17 mouse cellular contexts compared by ENCODE assay signal in genomic region chr2:144143620-144144384, GRCm38 (mm10).
A peak's percentile ranks its signal among the peaks of the same experiment; 100 is the strongest.
DNase-seq lines count a peak whose midpoint lies in the region; ATAC-seq and TF ChIP-seq lines count a peak whose summit lies in the region.
"Had no signal": no experiment of that assay in that cellular context is flagged by ENCODE, and none has a peak within 500 bp of the region (broad histone marks: within the 10 kb centered on the region; RNA-seq: fewer than 3 reads in every experiment).

No protein-coding gene starts in this region.

- TF ChIP-seq EP300 in heart, adult 2 months (IDR thresholded peaks at IDR 0.05; ENCODE audit: insufficient read depth, low read depth, low read length): no peak
- TF ChIP-seq EP300 in lung, postnatal 0 days (IDR thresholded peaks at IDR 0.05): no peak

- H3K27ac ChIP-seq in heart, adult 2 months: peak overlapping the region; percentile 12
- H3K27ac ChIP-seq in lung, postnatal 0 days (ENCODE audit: low read length): no peak overlapping the region
- H3K27ac ChIP-seq: hindbrain, embryonic 10.5 days; layer of hippocampus, adult 2 months; macrophage; midbrain, embryonic 12.5 days had no signal

- no peak for DNase-seq in cerebellum, postnatal 25 days
- DNase-seq in heart, adult 2 months: peak in 1 of 2 experiments; percentile 43
- DNase-seq in heart, adult 8-10 months (ENCODE audit: low spot score): no peak
- peak; percentile 49 for DNase-seq in lung, postnatal 0 days (ENCODE audit: low spot score)
- no peak for DNase-seq in lung, postnatal 36 days
- DNase-seq in thymus, postnatal 10 days (ENCODE audit: low spot score in 2 of 2): no peak
- DNase-seq: forebrain, postnatal 0 days; gastrocnemius, postnatal 10 days; liver; spleen, adult 18-20 months; thymus, postnatal 25 days had no signal

- H3ac ChIP-seq in myocyte (ENCODE audit: control insufficient read depth, insufficient read length): no peak overlapping the region

- intact Hi-C loops in heart, adult 2 months (cut with DNase I): no loop called here

- H3K4me2 ChIP-seq in lung, postnatal 0 days (replicated peaks; ENCODE audit: low read depth, low read length): no peak overlapping the region
- H3K4me2 ChIP-seq in myocyte (ENCODE audit: low read depth): peak overlapping the region; percentile 9
- H3K4me2 ChIP-seq: midbrain, embryonic 12.5 days had no signal

- no peak overlapping the region for H3K9ac ChIP-seq in heart, adult 2 months (ENCODE audit: low read depth, low read length)
- H3K9ac ChIP-seq in lung, postnatal 0 days (replicated peaks; ENCODE audit: low read depth): no peak overlapping the region
- H3K9ac ChIP-seq: forebrain, postnatal 0 days; midbrain, embryonic 12.5 days had no signal

- TF ChIP-seq CTCF in heart, adult 2 months (IDR thresholded peaks at IDR 0.05): no peak
- no peak for TF ChIP-seq CTCF in lung, postnatal 0 days (IDR thresholded peaks at IDR 0.05)

- no peak overlapping the region for H3K4me3 ChIP-seq in heart, adult 2 months
- no peak overlapping the region for H3K4me3 ChIP-seq in lung, postnatal 0 days (ENCODE audit: low read depth, low read length)
- no peak overlapping the region for H3K4me3 ChIP-seq in myocyte
- H3K4me3 ChIP-seq: hindbrain, embryonic 10.5 days; layer of hippocampus, adult 2 months; midbrain, embryonic 12.5 days had no signal

- WGBS in heart, adult 2 months: 61% methylated on average over 9 of the region's 9 CpGs
- 52% methylated on average over 9 of the region's 9 CpGs for WGBS in lung, postnatal 0 days

- no peaks in the 10 kb centered on the region for H3K9me3 ChIP-seq in lung, postnatal 0 days (ENCODE audit: low read length)
- H3K9me3 ChIP-seq: hindbrain, embryonic 10.5 days; midbrain, embryonic 12.5 days had no signal

- H3K79me2 ChIP-seq in heart, adult 2 months (replicated peaks; ENCODE audit: control insufficient read depth, insufficient read depth, low read length): no peaks in the 10 kb centered on the region
- H3K79me2 ChIP-seq in myocyte (ENCODE audit: control insufficient read depth, insufficient read depth): no peaks in the 10 kb centered on the region

- H3K27me3 ChIP-seq in heart, adult 2 months (ENCODE audit: control insufficient read depth, insufficient read depth, low read length): no peaks in the 10 kb centered on the region
- no peaks in the 10 kb centered on the region for H3K27me3 ChIP-seq in lung, postnatal 0 days (replicated peaks; ENCODE audit: insufficient read depth, low read length)
- H3K27me3 ChIP-seq in myocyte (ENCODE audit: control insufficient read depth, insufficient read depth, insufficient read length): no peaks in the 10 kb centered on the region
- H3K27me3 ChIP-seq: midbrain, embryonic 12.5 days had no signal

- H3K4me1 ChIP-seq in heart, adult 2 months (ENCODE audit: control insufficient read depth, insufficient read depth, low read length): no peaks in the 10 kb centered on the region; the same call in 1 of the 2 replicates
- H3K4me1 ChIP-seq in lung, postnatal 0 days (ENCODE audit: insufficient read depth, low read depth, low read length): no peaks in the 10 kb centered on the region

- no peak for TF ChIP-seq POLR2A in heart, adult 2 months (IDR thresholded peaks at IDR 0.05; ENCODE audit: insufficient read depth, low read depth, low read length)
- TF ChIP-seq POLR2A in myocyte (IDR thresholded peaks at IDR 0.05; ENCODE audit: insufficient read length, low read depth): no peak

- H3K36me3 ChIP-seq in heart, adult 2 months (ENCODE audit: control insufficient read depth, insufficient read depth, low read length): no peaks in the 10 kb centered on the region
- no peaks in the 10 kb centered on the region for H3K36me3 ChIP-seq in lung, postnatal 0 days (ENCODE audit: insufficient read depth, low read length)
- no peaks in the 10 kb centered on the region for H3K36me3 ChIP-seq in myocyte (ENCODE audit: control insufficient read depth, insufficient read depth)
- H3K36me3 ChIP-seq: hindbrain, embryonic 10.5 days; midbrain, embryonic 12.5 days had no signal

- peak; percentile 43; the same call in 1 of the 2 replicates for ATAC-seq in cerebellum, adult (ENCODE audit: insufficient number of reproducible peaks, low FRiP score, low TSS enrichment)
- peak; percentile 84 for ATAC-seq in lung, postnatal 0 days
- ATAC-seq: forebrain, postnatal 0 days had no signal

TF ChIP-seq in myocyte, 11 proteins besides CTCF, POLR2A, EP300 and RAD21:
- no peak for TF ChIP-seq REST (IDR thresholded peaks at IDR 0.05; ENCODE audit: insufficient read depth, insufficient read length)
- TF ChIP-seq TCF12 (IDR thresholded peaks at IDR 0.05; ENCODE audit: insufficient read depth, poor library complexity, severe bottlenecking): no peak
- TF ChIP-seq MYOD1 (IDR thresholded peaks at IDR 0.05; ENCODE audit: control insufficient read depth in 1 of 3, insufficient read length in 2 of 3, low read depth in 2 of 3): no peak
- no peak for TF ChIP-seq E2F4 (IDR thresholded peaks at IDR 0.05; ENCODE audit: insufficient read depth)
- no peak for TF ChIP-seq USF1 (IDR thresholded peaks at IDR 0.05; ENCODE audit: low read depth)
- TF ChIP-seq TCF3 (IDR thresholded peaks at IDR 0.05; ENCODE audit: insufficient read length, low read depth): no peak
- TF ChIP-seq SRF (IDR thresholded peaks at IDR 0.05; ENCODE audit: control insufficient read depth, insufficient read length, low read depth): no peak
- TF ChIP-seq MAX (IDR thresholded peaks at IDR 0.05; ENCODE audit: low read depth): no peak
- TF ChIP-seq CEBPB (IDR thresholded peaks at IDR 0.05; ENCODE audit: insufficient read depth, poor library complexity, severe bottlenecking): no peak
- TF ChIP-seq MYOG (IDR thresholded peaks at IDR 0.05; ENCODE audit: control insufficient read depth in 1 of 3, insufficient read depth in 1 of 3, insufficient read length in 2 of 3, low read depth in 2 of 3): no peak
- TF ChIP-seq POLR2AphosphoS2 (IDR thresholded peaks at IDR 0.05; ENCODE audit: insufficient read length, low read depth): no peak
